Mouse (Mus musculus) adrenal gland (tissue): Measurements from ENCODE around the gene St3gal5.

Source experiments
- intact Hi-C: fragments of 180-260 bp; cut with DNase I; formaldehyde crosslinking; loops from one replicate; pipeline ENCODE4 v1.15.1; 2025

Gene St3gal5

GRCm38 (mm10) chr6:72196660-72197059 is 99.3 kb downstream of the St3gal5 start:
- intact Hi-C loops: no loop called here

GRCm38 (mm10) chr6:72197515-72197914 is 100.1 kb downstream of the St3gal5 start:
- intact Hi-C loops: no loop called here

DNA sequence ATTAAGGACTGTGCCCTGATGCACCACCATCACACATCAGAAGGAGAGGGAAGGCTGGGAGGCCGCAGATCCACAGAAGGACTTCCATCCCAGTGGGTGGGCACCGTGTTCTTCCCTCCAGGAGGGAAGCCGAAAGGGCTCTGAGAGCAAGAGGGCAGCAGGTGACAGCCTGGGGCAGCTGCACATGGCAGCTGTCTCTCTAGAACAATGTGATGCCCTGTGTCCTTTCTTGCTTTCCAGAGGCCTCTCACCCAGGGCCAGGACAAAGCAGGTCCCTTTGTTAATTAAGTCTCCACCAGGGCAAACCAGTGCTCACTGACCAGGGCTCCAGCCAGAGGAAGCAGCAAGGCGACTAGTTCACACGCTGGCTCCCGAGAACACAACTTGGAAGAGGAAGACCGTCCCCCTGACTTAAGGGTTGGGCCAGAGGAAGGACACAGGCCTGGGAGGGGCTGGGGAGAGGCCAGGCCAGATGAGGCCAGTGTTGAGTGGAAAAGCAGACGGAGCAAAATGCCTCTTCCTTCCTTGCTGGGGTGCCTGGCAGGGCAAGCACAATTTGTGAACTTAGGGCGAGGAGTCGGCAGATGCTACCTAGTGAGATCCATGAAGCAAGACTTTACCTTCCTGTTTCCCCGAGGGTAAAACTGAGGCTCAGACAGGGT is 103.3 kb downstream of the St3gal5 start:
- intact Hi-C loops: no loop called here

- intact Hi-C loops: no loop called here
Measured at GRCm38 (mm10) chr6:72202732-72203131, 105.3 kb downstream of the St3gal5 start.

DNA sequence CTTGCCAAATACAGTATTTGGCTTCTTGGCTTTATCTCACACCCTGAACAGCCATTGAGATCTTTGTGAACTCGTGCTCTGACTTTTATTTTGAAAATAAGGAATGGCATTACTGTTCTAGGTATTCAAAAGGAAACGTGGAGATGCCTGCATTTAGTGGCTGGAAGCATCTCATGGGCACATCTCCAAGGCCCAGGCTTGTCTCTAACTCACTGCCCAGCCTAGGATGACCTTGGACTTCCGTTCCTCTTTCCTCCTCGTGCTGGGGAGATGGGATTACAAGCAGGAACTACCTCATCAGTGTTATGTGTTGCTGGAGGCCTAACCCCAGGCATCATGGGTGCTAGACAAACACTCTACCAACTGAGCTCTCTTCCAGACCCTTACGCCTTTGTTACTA is 105.9 kb downstream of the St3gal5 start:
- intact Hi-C loops: no loop called here
